Mouse (Mus musculus) heart, postnatal 0 days (tissue): ENCODE data around the gene Gm9376.

Experiments used
- CTCF ChIP-seq: IDR thresholded peaks from 2 replicates; pipeline ENCODE4 v1.5.1; 2016; ENCODE audit warnings: antibody characterized with exemption, control low read depth, low read depth
- EP300 ChIP-seq: IDR thresholded peaks from 2 replicates; pipeline ENCODE4 v1.6.1; 2016; ENCODE audit warnings: antibody characterized with exemption, low read depth

- TF ChIP-seq CTCF (no peak), EP300 (no peak)
These were observed 13.4 kb upstream of the Gm9376 start for GRCm38 (mm10) chr14:118253381-118253780.
